In the genomic region with DNA sequence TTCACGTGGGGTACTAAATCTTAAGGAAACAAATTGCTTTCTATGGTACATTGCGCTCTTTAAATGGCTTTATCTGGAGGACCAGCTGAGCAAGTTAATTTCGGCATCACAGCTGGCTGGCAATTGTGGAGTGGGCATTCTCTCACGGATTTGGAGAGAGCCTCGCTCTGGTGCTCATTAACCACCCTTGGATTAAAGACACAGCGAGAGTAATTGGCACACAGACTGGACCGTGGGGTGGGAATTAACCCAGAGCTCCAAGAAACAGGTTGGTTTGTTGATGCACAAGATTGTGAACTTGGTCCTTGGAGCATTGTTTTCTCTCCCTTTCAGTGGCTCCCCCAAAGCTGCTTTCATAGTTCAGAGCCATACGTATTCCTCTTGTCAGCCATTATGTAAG, we compare ENCODE assay signal across 17 mouse cellular contexts.
DNase-seq lines count a peak whose midpoint lies in the region; ATAC-seq lines count a peak whose summit lies in the region.
"Had no signal": no experiment of that assay in that cellular context is flagged by ENCODE, and none has a peak within 500 bp of the region (broad histone marks: within the 10 kb centered on the region; RNA-seq: fewer than 3 reads in every experiment).

No protein-coding gene starts in this region.

- H3K36me3 ChIP-seq in hindbrain, embryonic 15.5 days: no peaks in the 10 kb centered on the region
- no peaks in the 10 kb centered on the region for H3K36me3 ChIP-seq in hindbrain, embryonic 10.5 days
- no peaks in the 10 kb centered on the region for H3K36me3 ChIP-seq in liver, embryonic 12.5 days
- H3K36me3 ChIP-seq: embryonic facial prominence, embryonic 15.5 days; heart, embryonic 15.5 days; limb, embryonic 15.5 days had no signal

- WGBS in hindbrain, embryonic 15.5 days: 37% methylated on average over 8 of the region's 8 CpGs
- 73% methylated on average over 8 of the region's 8 CpGs for WGBS in hindbrain, embryonic 10.5 days
- WGBS in liver, embryonic 12.5 days (ENCODE audit: insufficient replicate concordance): 70% methylated on average over 8 of the region's 8 CpGs

- no peak overlapping the region for H3K4me3 ChIP-seq in hindbrain, embryonic 15.5 days
- no peak overlapping the region for H3K4me3 ChIP-seq in hindbrain, embryonic 10.5 days
- no peak overlapping the region for H3K4me3 ChIP-seq in liver, embryonic 12.5 days
- H3K4me3 ChIP-seq: embryonic facial prominence, embryonic 15.5 days; gastrocnemius, adult 2 months; heart, embryonic 15.5 days; limb, embryonic 15.5 days; myocyte had no signal

- no peaks in the 10 kb centered on the region for H3K9me3 ChIP-seq in hindbrain, embryonic 15.5 days
- no peaks in the 10 kb centered on the region for H3K9me3 ChIP-seq in hindbrain, embryonic 10.5 days
- no peaks in the 10 kb centered on the region for H3K9me3 ChIP-seq in liver, embryonic 12.5 days (replicated peaks)
- H3K9me3 ChIP-seq: embryonic facial prominence, embryonic 15.5 days; heart, embryonic 15.5 days; limb, embryonic 15.5 days had no signal

- no peak for ATAC-seq in hindbrain, embryonic 15.5 days (ENCODE audit: low FRiP score, low read depth)
- ATAC-seq in liver, embryonic 12.5 days: no peak
- ATAC-seq: lung, postnatal 0 days; Patski had no signal

- no peaks in the 10 kb centered on the region for H3K27me3 ChIP-seq in hindbrain, embryonic 15.5 days
- no peaks in the 10 kb centered on the region for H3K27me3 ChIP-seq in hindbrain, embryonic 10.5 days (ENCODE audit: insufficient read depth, poor library complexity, severe bottlenecking)
- no peaks in the 10 kb centered on the region for H3K27me3 ChIP-seq in liver, embryonic 12.5 days (replicated peaks)
- H3K27me3 ChIP-seq: embryonic facial prominence, embryonic 15.5 days; heart, embryonic 15.5 days; limb, embryonic 15.5 days had no signal

- no peak overlapping the region for H3K9ac ChIP-seq in hindbrain, embryonic 15.5 days
- H3K9ac ChIP-seq in liver, embryonic 12.5 days: no peak overlapping the region
- H3K9ac ChIP-seq: embryonic facial prominence, embryonic 15.5 days; heart, embryonic 15.5 days; limb, embryonic 15.5 days had no signal

- H3K4me1 ChIP-seq in hindbrain, embryonic 15.5 days (replicated peaks): peaks cover 13% of the 10 kb centered on the region
- H3K4me1 ChIP-seq in hindbrain, embryonic 10.5 days (replicated peaks): peaks cover 5% of the 10 kb centered on the region; the same call in 1 of the 2 replicates
- H3K4me1 ChIP-seq in liver, embryonic 12.5 days: no peaks in the 10 kb centered on the region
- H3K4me1 ChIP-seq: embryonic facial prominence, embryonic 15.5 days; heart, embryonic 15.5 days had no signal

- no peak for DNase-seq in hindbrain, embryonic 10.5 days (ENCODE audit: low spot score)
- peak; percentile 3 to 8 for DNase-seq in right cerebral cortex, adult 2 months (ENCODE audit: low spot score in 2 of 2)
- DNase-seq in right cerebral cortex, adult 18-20 months: no peak
- DNase-seq in kidney, adult 9 months: peak; percentile 36
- peak; percentile 77 for DNase-seq in retina, embryonic 14.5 days (ENCODE audit: low spot score)
- DNase-seq in heart, adult 11 months: no peak
- DNase-seq: adrenal gland, postnatal 25 days; cerebellum, adult 2 months; gastrocnemius, adult 2 months had no signal

- 0 out of 2 replicates have a peak overlapping the region, but pooled peaks have one; percentile 15 for H3K27ac ChIP-seq in hindbrain, embryonic 15.5 days (replicated peaks)
- no peak overlapping the region for H3K27ac ChIP-seq in hindbrain, embryonic 10.5 days
- no peak overlapping the region for H3K27ac ChIP-seq in liver, embryonic 12.5 days
- H3K27ac ChIP-seq: embryonic facial prominence, embryonic 15.5 days; gastrocnemius, adult 2 months; heart, embryonic 15.5 days; limb, embryonic 15.5 days had no signal

- 0 out of 2 replicates have a peak overlapping the region, but pooled peaks have one; percentile 2 for H3K4me2 ChIP-seq in hindbrain, embryonic 15.5 days
- H3K4me2 ChIP-seq in liver, embryonic 12.5 days: no peak overlapping the region
- H3K4me2 ChIP-seq: embryonic facial prominence, embryonic 15.5 days; heart, embryonic 15.5 days; limb, embryonic 15.5 days had no signal

Comparison
In these comparisons a context has a peak if more than half of its experiments do, and no peak if none do; other contexts are left out.
1. DNase-seq: peak in right cerebral cortex, adult 2 months (2 of 2), kidney, adult 9 months (single experiment) and retina, embryonic 14.5 days (single experiment); none in hindbrain, embryonic 10.5 days (single experiment), right cerebral cortex, adult 18-20 months (single experiment) and heart, adult 11 months (single experiment).